In the genomic region with DNA sequence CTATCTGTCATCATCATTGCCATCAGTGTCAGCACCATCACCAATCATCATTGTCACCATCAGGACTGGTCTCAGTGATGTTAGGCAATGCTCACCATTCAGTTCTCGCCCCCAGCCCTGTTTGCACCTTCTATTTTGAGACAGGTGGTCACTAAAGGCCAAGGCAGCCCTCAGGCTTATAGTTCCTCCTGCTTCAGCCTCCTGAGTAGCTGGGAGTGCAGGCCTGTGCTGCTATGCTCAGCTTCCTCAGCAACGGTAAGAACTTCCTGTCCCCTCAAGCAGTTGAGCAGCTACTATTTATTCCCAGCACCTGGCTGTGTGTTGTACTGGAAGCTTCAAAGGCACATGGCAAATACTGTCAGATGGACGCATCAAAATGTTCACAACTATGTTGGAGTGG, we compare ENCODE assay signal across 28 mouse cellular contexts.
"Had no signal": no experiment of that assay in that cellular context is flagged by ENCODE, and none has a peak within 500 bp of the region (broad histone marks: within the 10 kb centered on the region; RNA-seq: fewer than 3 reads in every experiment).

No protein-coding gene starts in this region.

- H3K27ac ChIP-seq: limb, embryonic 10.5 days; limb, embryonic 12.5 days; limb, embryonic 13.5 days; limb, embryonic 15.5 days; liver, embryonic 12.5 days; liver, embryonic 13.5 days; liver, embryonic 14.5 days; liver, embryonic 15.5 days; lung, embryonic 15.5 days; macrophage; midbrain, embryonic 12.5 days; midbrain, embryonic 13.5 days; midbrain, embryonic 15.5 days; neural tube, embryonic 12.5 days had no signal

- H3K9me3 ChIP-seq: limb, embryonic 10.5 days; limb, embryonic 13.5 days; limb, embryonic 15.5 days; liver, embryonic 12.5 days; liver, embryonic 13.5 days; liver, embryonic 15.5 days; lung, embryonic 15.5 days had no signal

- H3K36me3 ChIP-seq: limb, embryonic 10.5 days; limb, embryonic 12.5 days; limb, embryonic 13.5 days; limb, embryonic 15.5 days; liver, embryonic 12.5 days; liver, embryonic 13.5 days; liver, embryonic 15.5 days; lung, embryonic 15.5 days; midbrain, embryonic 12.5 days; midbrain, embryonic 13.5 days; midbrain, embryonic 15.5 days; neural tube, embryonic 12.5 days had no signal

- H3K4me3 ChIP-seq: limb, embryonic 10.5 days; limb, embryonic 12.5 days; limb, embryonic 13.5 days; limb, embryonic 15.5 days; liver, embryonic 12.5 days; liver, embryonic 13.5 days; liver, embryonic 15.5 days; lung, embryonic 15.5 days; megakaryocyte, embryonic 14.5 days; midbrain, embryonic 10.5 days; midbrain, embryonic 12.5 days; midbrain, embryonic 13.5 days; midbrain, embryonic 15.5 days; myocyte; neural tube, embryonic 12.5 days had no signal

- DNase-seq: left cerebral cortex, postnatal 4 days; liver; liver, embryonic 13.5 days; liver, postnatal 0 days; lung, adult 18-20 months; lung, adult 2 months; lung, embryonic 14.5 days; lung, postnatal 10 days; lung, postnatal 14 days; lung, postnatal 36 days; lung, postnatal 4 days; midbrain, embryonic 14.5 days had no signal

- H3K27me3 ChIP-seq: limb, embryonic 15.5 days; lung, embryonic 15.5 days; midbrain, embryonic 12.5 days; midbrain, embryonic 13.5 days; midbrain, embryonic 15.5 days; neural tube, embryonic 12.5 days had no signal
